Mouse (Mus musculus): ENCODE measurements around the gene Crybg1. TPM values are rescaled to one million over a fixed set of nuclear protein-coding genes. Genes with fewer than 3 reads are reported as not detected.

Crybg1 gene
- total RNA-seq (2017), result 3.6 and 7.6 TPM in 2 replicates

DNA sequence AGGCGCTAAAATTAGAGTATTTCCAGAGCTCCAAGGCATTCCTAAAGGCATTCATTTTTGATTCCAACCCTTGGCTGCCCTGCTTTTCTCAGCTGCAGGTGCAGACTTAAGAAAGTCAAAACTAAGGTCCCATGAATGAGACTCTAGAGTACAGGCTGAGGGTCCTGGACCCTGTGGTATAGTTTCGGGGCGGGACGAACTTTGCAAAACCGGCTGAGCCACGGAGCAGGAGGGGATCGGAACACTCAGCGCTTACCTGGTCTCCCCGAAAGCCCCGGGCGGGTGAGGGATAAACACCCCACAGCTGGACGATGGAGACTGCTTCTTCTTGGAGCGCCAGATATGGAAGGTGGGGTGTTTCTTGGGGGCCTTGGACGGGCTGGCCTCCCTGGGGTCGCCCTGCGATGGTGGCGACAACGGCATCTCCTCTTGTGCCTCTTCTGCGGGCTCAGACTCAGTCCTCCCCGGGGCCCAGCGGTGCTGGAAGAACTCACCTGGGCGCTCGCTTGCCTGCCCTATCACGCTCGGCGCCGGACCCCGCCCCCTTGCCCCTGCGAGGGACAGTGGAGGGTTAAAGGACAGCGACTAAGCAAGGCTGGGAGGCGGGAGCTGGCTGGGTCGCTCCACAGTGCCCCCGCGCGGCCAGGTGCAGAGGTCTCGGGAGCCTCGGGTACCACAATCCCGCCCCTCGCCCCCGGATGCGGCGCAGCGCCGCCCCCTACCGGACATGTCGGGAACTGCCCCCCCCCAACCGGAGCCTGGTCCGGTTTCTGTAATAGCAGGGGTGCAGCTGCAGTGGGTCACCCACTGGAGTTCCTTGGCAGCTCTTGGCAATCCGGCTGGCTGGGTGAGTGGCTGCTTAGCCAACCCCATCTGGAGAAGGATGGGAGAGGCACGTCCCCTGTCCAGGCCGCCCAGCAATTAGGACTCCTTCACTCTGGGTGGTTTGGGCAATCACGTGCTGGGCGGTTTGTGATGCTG, at the start of gene Crybg1:
Gene Crybg1 (minus strand): TSS at position 517 of the 981 bp plus-strand sequence.
- ATAC-seq (replicated peaks in 1 of 2; ENCODE audit: insufficient read depth in 1 of 2, low FRiP score in 2 of 2, low TSS enrichment in 1 of 2, low read depth in 1 of 2, poor library complexity in 2 of 2, severe bottlenecking in 2 of 2), result peak; percentile 62 to 73

GRCm38 (mm10) chr10:44177365-44177764, 28.7 kb upstream of the Crybg1 start:
- ATAC-seq (replicated peaks in 1 of 2; ENCODE audit: insufficient read depth in 1 of 2, low FRiP score in 2 of 2, low TSS enrichment in 1 of 2, low read depth in 1 of 2, poor library complexity in 2 of 2, severe bottlenecking in 2 of 2), result peak; percentile 74 to 80

DNA sequence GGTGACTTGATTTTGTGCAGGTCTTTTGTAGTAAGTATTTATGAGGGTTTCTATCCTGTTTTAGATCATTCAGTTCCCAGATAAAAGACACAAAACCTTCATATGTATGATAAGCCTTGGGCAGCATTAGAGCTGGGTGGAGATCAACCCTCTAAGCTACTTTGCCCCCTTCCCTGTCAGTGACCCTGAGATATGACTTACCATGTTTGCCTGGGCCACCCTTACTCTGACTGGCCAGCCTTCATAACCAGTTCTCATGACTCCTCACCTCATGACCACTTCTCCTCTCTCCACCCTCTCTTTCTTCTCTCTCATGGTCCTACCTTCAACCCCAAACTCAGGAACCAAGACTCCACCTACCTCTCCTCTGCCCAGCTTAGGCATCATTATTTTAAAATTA, 27.9 kb upstream of the Crybg1 start:
- ATAC-seq (replicated peaks in 1 of 2; ENCODE audit: insufficient read depth in 1 of 2, low FRiP score in 2 of 2, low TSS enrichment in 1 of 2, low read depth in 1 of 2, poor library complexity in 2 of 2, severe bottlenecking in 2 of 2), result no peak

DNA sequence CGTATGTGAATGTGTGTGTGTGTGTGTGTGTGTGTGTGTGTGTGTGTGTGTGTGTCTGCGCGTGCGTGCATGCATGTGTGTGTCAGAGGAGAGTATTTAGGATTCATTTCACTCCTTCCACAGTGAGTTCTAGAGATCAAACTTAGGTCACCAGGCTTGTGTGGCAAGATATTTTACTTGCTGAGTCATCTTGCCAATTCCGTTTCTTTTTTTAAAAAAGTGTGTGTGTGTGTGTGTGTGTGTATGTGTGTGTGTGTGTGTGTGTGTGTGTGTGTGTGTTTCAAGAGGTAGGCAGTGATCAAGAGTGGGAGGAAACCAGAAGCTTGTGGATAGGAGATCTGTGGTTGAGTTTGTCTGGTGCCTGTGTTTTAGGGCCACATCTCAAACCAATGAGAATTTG, 27.5 kb upstream of the Crybg1 start:
- ATAC-seq (replicated peaks in 1 of 2; ENCODE audit: insufficient read depth in 1 of 2, low FRiP score in 2 of 2, low TSS enrichment in 1 of 2, low read depth in 1 of 2, poor library complexity in 2 of 2, severe bottlenecking in 2 of 2), result peak; percentile 56 to 67; a peak in 3 of 4 replicates

DNA sequence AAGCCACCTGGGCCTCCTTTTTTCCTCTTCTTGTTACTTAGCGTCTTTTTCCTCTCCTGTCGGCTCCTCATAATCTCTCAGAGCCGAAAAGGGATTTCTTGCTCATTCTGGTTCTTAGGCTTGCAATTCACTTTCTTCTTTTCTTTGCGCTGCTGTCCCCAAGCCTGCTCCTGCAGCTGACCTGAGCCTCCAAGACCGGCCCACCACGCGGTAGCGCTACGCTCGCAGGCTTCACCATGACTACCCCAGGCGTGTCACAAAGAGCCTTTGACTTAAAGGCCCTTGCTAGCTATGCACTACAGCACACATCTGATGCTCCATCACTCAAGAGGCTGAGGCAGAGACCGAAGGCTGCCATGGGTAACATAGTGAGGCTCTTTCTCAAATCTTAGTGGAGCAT, 21.5 kb upstream of the Crybg1 start:
- ATAC-seq (replicated peaks in 1 of 2; ENCODE audit: insufficient read depth in 1 of 2, low FRiP score in 2 of 2, low TSS enrichment in 1 of 2, low read depth in 1 of 2, poor library complexity in 2 of 2, severe bottlenecking in 2 of 2), result no peak

DNA sequence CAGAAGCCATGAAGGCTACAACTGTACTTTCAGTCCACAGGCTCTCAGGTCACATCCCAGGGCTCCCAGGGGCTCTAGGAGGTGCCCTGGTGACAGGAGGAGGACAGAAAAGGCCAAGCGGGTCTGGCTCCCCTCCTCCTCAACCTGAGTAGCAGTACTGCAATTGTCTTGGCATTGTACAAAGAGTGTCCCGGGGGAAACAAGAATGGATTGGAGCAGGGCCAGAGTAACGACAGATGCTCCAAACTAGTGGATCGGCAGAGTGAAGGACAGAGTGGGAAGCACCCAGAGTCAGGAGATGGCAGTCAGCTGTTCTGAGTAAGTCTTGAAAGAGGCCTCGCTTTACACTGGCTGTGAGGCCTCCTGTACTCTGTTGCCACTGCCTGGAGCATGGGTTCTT, 18.4 kb upstream of the Crybg1 start:
- ATAC-seq (replicated peaks in 1 of 2; ENCODE audit: insufficient read depth in 1 of 2, low FRiP score in 2 of 2, low TSS enrichment in 1 of 2, low read depth in 1 of 2, poor library complexity in 2 of 2, severe bottlenecking in 2 of 2), result no peak

GRCm38 (mm10) chr10:44164258-44164975, 15.8 kb upstream of the Crybg1 start:
- ATAC-seq (replicated peaks in 1 of 2; ENCODE audit: insufficient read depth in 1 of 2, low FRiP score in 2 of 2, low TSS enrichment in 1 of 2, low read depth in 1 of 2, poor library complexity in 2 of 2, severe bottlenecking in 2 of 2), result no peak; a peak in 1 of 4 replicates

- ATAC-seq (replicated peaks in 1 of 2; ENCODE audit: insufficient read depth in 1 of 2, low FRiP score in 2 of 2, low TSS enrichment in 1 of 2, low read depth in 1 of 2, poor library complexity in 2 of 2, severe bottlenecking in 2 of 2), result no peak
Measured at GRCm38 (mm10) chr10:44163028-44163427, 14.4 kb upstream of the Crybg1 start.

GRCm38 (mm10) chr10:44160150-44160549, 11.5 kb upstream of the Crybg1 start:
- ATAC-seq (replicated peaks in 1 of 2; ENCODE audit: insufficient read depth in 1 of 2, low FRiP score in 2 of 2, low TSS enrichment in 1 of 2, low read depth in 1 of 2, poor library complexity in 2 of 2, severe bottlenecking in 2 of 2), result no peak

GRCm38 (mm10) chr10:44157489-44157888, 8.8 kb upstream of the Crybg1 start:
- no peak for ATAC-seq (replicated peaks in 1 of 2; ENCODE audit: insufficient read depth in 1 of 2, low FRiP score in 2 of 2, low TSS enrichment in 1 of 2, low read depth in 1 of 2, poor library complexity in 2 of 2, severe bottlenecking in 2 of 2)

GRCm38 (mm10) chr10:44150501-44150900, 1.8 kb upstream of the Crybg1 start:
- ATAC-seq (replicated peaks in 1 of 2; ENCODE audit: insufficient read depth in 1 of 2, low FRiP score in 2 of 2, low TSS enrichment in 1 of 2, low read depth in 1 of 2, poor library complexity in 2 of 2, severe bottlenecking in 2 of 2), result no peak

- ATAC-seq (replicated peaks in 1 of 2; ENCODE audit: insufficient read depth in 1 of 2, low FRiP score in 2 of 2, low TSS enrichment in 1 of 2, low read depth in 1 of 2, poor library complexity in 2 of 2, severe bottlenecking in 2 of 2), result no peak
Measured at GRCm38 (mm10) chr10:44143401-44143800, 5.3 kb downstream of the Crybg1 start.

- ATAC-seq (replicated peaks in 1 of 2; ENCODE audit: insufficient read depth in 1 of 2, low FRiP score in 2 of 2, low TSS enrichment in 1 of 2, low read depth in 1 of 2, poor library complexity in 2 of 2, severe bottlenecking in 2 of 2), result no peak
Measured at GRCm38 (mm10) chr10:44138137-44138855, 10.4 kb downstream of the Crybg1 start.

GRCm38 (mm10) chr10:44126047-44126446, 22.6 kb downstream of the Crybg1 start:
- no peak for ATAC-seq (replicated peaks in 1 of 2; ENCODE audit: insufficient read depth in 1 of 2, low FRiP score in 2 of 2, low TSS enrichment in 1 of 2, low read depth in 1 of 2, poor library complexity in 2 of 2, severe bottlenecking in 2 of 2)

- no peak for ATAC-seq (replicated peaks in 1 of 2; ENCODE audit: insufficient read depth in 1 of 2, low FRiP score in 2 of 2, low TSS enrichment in 1 of 2, low read depth in 1 of 2, poor library complexity in 2 of 2, severe bottlenecking in 2 of 2)
Measured at GRCm38 (mm10) chr10:44124400-44124933, 24.2 kb downstream of the Crybg1 start.

DNA sequence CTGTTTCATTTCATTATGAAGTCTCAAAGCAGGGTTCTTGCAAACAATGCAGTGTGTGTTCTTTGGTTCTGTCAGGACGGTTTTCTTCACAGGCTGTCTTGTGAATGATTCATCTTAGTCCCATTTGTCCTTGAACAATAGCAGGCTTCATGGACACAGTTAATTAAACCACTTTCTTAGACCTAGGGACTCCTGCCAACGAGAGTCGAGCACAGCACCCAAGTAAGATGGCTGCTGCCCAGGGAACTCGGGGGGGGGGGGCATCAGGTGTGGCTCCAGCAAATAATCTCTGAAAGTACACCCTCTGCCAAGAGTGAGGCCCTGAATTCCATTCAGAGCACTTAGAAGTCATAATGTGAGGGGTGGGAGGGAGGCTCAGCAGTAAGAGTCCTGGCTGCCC, 30.0 kb downstream of the Crybg1 start:
- no peak for ATAC-seq (replicated peaks in 1 of 2; ENCODE audit: insufficient read depth in 1 of 2, low FRiP score in 2 of 2, low TSS enrichment in 1 of 2, low read depth in 1 of 2, poor library complexity in 2 of 2, severe bottlenecking in 2 of 2)

DNA sequence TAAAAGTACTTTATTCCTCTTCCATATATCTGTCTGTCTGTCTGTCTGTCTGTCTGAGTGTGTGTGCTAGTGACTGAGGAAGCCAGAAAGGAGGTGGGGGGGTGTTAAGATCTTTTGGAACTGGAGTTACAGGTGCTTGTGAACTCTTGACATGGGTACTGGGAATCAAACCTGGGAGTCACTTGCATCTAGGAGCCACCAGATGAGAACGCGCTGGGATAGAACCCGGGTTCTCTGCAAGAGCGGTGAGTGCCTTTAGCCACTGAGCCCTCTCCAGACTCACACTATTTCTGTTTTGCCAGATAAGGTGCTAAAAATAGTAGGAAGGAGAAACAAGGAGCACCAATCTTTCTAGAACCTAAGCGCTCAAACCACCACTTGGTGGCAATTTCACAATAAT, 31.9 kb downstream of the Crybg1 start:
- ATAC-seq (replicated peaks in 1 of 2; ENCODE audit: insufficient read depth in 1 of 2, low FRiP score in 2 of 2, low TSS enrichment in 1 of 2, low read depth in 1 of 2, poor library complexity in 2 of 2, severe bottlenecking in 2 of 2), result no peak

Data from hematopoietic stem cell, adult 5-6 weeks (primary cell).